Mouse (Mus musculus): ENCODE measurements around the gene Gm2174. TPM values are rescaled to one million over a fixed set of nuclear protein-coding genes. Genes with fewer than 3 reads are reported as not detected.

Gm2174 gene
- total RNA-seq (2021), result not detected
- long read RNA-seq, experiment 1, result 0 reads
- long read RNA-seq, experiment 2, result 0 reads

- no peak for DNase-seq (ENCODE audit: low spot score in 2 of 2)
Measured at GRCm38 (mm10) chrX:56447524-56448015, at the start of gene Gm2174. Gm2174 (plus strand) TSS chrX:56447965.

GRCm38 (mm10) chrX:56404646-56405045 is 43.1 kb upstream of the Gm2174 start:
- no peak for DNase-seq (ENCODE audit: low spot score in 2 of 2)

GRCm38 (mm10) chrX:56405482-56405881 is 42.3 kb upstream of the Gm2174 start:
- DNase-seq (ENCODE audit: low spot score in 2 of 2), result no peak

GRCm38 (mm10) chrX:56406128-56406527 is 41.6 kb upstream of the Gm2174 start:
- no peak for DNase-seq (ENCODE audit: low spot score in 2 of 2)

- no peak for DNase-seq (ENCODE audit: low spot score in 2 of 2)
Measured at GRCm38 (mm10) chrX:56416277-56416676, 31.5 kb upstream of the Gm2174 start.

GRCm38 (mm10) chrX:56417541-56417940 is 30.2 kb upstream of the Gm2174 start:
- DNase-seq (ENCODE audit: low spot score in 2 of 2), result no peak

- DNase-seq (ENCODE audit: low spot score in 2 of 2), result no peak
Measured at GRCm38 (mm10) chrX:56430601-56431000, 17.2 kb upstream of the Gm2174 start.

- no peak for DNase-seq (ENCODE audit: low spot score in 2 of 2)
Measured at GRCm38 (mm10) chrX:56435758-56436283, 11.9 kb upstream of the Gm2174 start.

GRCm38 (mm10) chrX:56446487-56447428 is 1.0 kb upstream of the Gm2174 start:
- no peak for DNase-seq (ENCODE audit: low spot score in 2 of 2)

GRCm38 (mm10) chrX:56454671-56455371 is 7.1 kb downstream of the Gm2174 start, which contains the start of gene Ints6l:
Ints6l (plus strand) TSS chrX:56454857.
- peak; percentile 75 to 79 for DNase-seq (ENCODE audit: low spot score in 2 of 2)

GRCm38 (mm10) chrX:56455372-56456246 is 7.8 kb downstream of the Gm2174 start:
- peak; percentile 68 to 72 for DNase-seq (ENCODE audit: low spot score in 2 of 2)

GRCm38 (mm10) chrX:56456379-56456778 is 8.6 kb downstream of the Gm2174 start:
- DNase-seq (ENCODE audit: low spot score in 2 of 2), result peak in 1 of 2 experiments; percentile 12

- DNase-seq (ENCODE audit: low spot score in 2 of 2), result no peak
Measured at GRCm38 (mm10) chrX:56462020-56462933, 14.5 kb downstream of the Gm2174 start.

GRCm38 (mm10) chrX:56464906-56465305 is 17.1 kb downstream of the Gm2174 start:
- no peak for DNase-seq (ENCODE audit: low spot score in 2 of 2)

- no peak for DNase-seq (ENCODE audit: low spot score in 2 of 2)
Measured at GRCm38 (mm10) chrX:56467688-56468087, 19.9 kb downstream of the Gm2174 start.

GRCm38 (mm10) chrX:56468422-56468821 is 20.7 kb downstream of the Gm2174 start:
- no peak for DNase-seq (ENCODE audit: low spot score in 2 of 2)

GRCm38 (mm10) chrX:56474035-56474434 is 26.3 kb downstream of the Gm2174 start:
- no peak for DNase-seq (ENCODE audit: low spot score in 2 of 2)

GRCm38 (mm10) chrX:56477553-56477952 is 29.8 kb downstream of the Gm2174 start:
- DNase-seq (ENCODE audit: low spot score in 2 of 2), result no peak

- no peak for DNase-seq (ENCODE audit: low spot score in 2 of 2)
Measured at GRCm38 (mm10) chrX:56481906-56482305, 34.1 kb downstream of the Gm2174 start.
